Mouse (Mus musculus) forebrain, embryonic 13.5 days (tissue): ENCODE measurements around the gene Tmem221. TPM values are rescaled to one million over a fixed set of nuclear protein-coding genes. Genes with fewer than 3 reads are reported as not detected.

Source experiments
- ATAC-seq: fragments of 200-750 bp; cut with Nextera tagmentation; 2 replicates; pipeline ENCODE4 v1.8.0; 2017
- H3K27ac ChIP-seq: fragments of 300-500 bp; sonication (generic); 2 replicates; pipeline ENCODE4 v1.5.1; 2015; ENCODE audit warnings: inconsistent platforms, mild to moderate bottlenecking, moderate library complexity
- H3K27me3 ChIP-seq: fragments of 300-500 bp; sonication (generic); 2 replicates; pipeline ENCODE4 v1.6.1; 2015; ENCODE audit warnings: mild to moderate bottlenecking, inconsistent platforms
- H3K36me3 ChIP-seq: fragments of 300-500 bp; sonication (generic); 2 replicates; pipeline ENCODE4 v1.6.1; 2015; ENCODE audit warnings: mild to moderate bottlenecking, inconsistent platforms; ENCODE audit not compliant: poor library complexity, severe bottlenecking
- H3K4me1 ChIP-seq: fragments of 300-500 bp; sonication (generic); 2 replicates; pipeline ENCODE4 v1.6.1; 2015; ENCODE audit warnings: inconsistent platforms
- H3K4me2 ChIP-seq: fragments of 300-500 bp; sonication (generic); 2 replicates; pipeline ENCODE4 v1.6.1; 2015; ENCODE audit warnings: inconsistent platforms, mild to moderate bottlenecking, moderate library complexity
- H3K4me3 ChIP-seq: fragments of 300-500 bp; sonication (generic); 2 replicates; pipeline ENCODE4 v1.5.1; 2015; ENCODE audit warnings: mild to moderate bottlenecking, inconsistent platforms
- H3K9ac ChIP-seq: fragments of 300-500 bp; sonication (generic); 2 replicates; pipeline ENCODE4 v1.6.1; 2015; ENCODE audit warnings: mild to moderate bottlenecking, inconsistent platforms
- H3K9me3 ChIP-seq: fragments of 300-500 bp; sonication (generic); replicated peaks from 2 replicates; pipeline ENCODE4 v1.6.1; 2016; ENCODE audit warnings: inconsistent platforms
- WGBS: fragments of 180-500 bp; shearing (Covaris S2); methylation state at CpG from one replicate; pipeline ENCODE4 v1.1.7; 2015; 5-methylcytosine and 5-hydroxymethylcytosine counted together
- polyA plus RNA-seq: library from polyadenylated mRNA; unstranded; fragments of >200 nt; fragmentation: Nextera tagmentation; extraction: Ambion mirVana; gene quantifications from 2 replicates; pipeline ENCODE4 v1.2.1, GENCODE M21; 2015

Gene Tmem221
- polyA plus RNA-seq, 1 experiment from 2014 or later: not detected

GRCm38 (mm10) chr8:71561401-71561800 lies 2.7 kb upstream of the Tmem221 start:
- Histone ChIP-seq H3K36me3 (no peaks in the 10 kb centered on the region), H3K4me2 (no peak overlapping the region), H3K4me1 (peaks cover 20% of the 10 kb centered on the region), H3K27me3 (peaks cover 78% of the 10 kb centered on the region), H3K4me3 (no peak overlapping the region), H3K27ac (no peak overlapping the region), H3K9me3 (no peaks in the 10 kb centered on the region), H3K9ac (no peak overlapping the region)
- 2% methylated on average over 15 of the region's 15 CpGs for WGBS
- ATAC-seq: peak; percentile 50; the same call in 1 of the 2 replicates

- Histone ChIP-seq H3K36me3 (no peaks in the 10 kb centered on the region), H3K4me2 (no peak overlapping the region), H3K4me1 (peaks cover 20% of the 10 kb centered on the region), H3K9ac (no peak overlapping the region), H3K27me3 (peaks cover 83% of the 10 kb centered on the region), H3K4me3 (no peak overlapping the region), H3K27ac (no peak overlapping the region), H3K9me3 (no peaks in the 10 kb centered on the region)
- WGBS: 90% methylated on average over 5 of the region's 5 CpGs
- no peak for ATAC-seq
Measured at GRCm38 (mm10) chr8:71560765-71561164, 2.1 kb upstream of the Tmem221 start.

GRCm38 (mm10) chr8:71560071-71560470 lies 1.4 kb upstream of the Tmem221 start:
- WGBS: 76% methylated on average over 3 of the region's 3 CpGs
- no peak for ATAC-seq
- Histone ChIP-seq H3K9ac (no peak overlapping the region), H3K4me3 (no peak overlapping the region), H3K4me1 (peaks cover 20% of the 10 kb centered on the region), H3K4me2 (no peak overlapping the region), H3K27ac (no peak overlapping the region), H3K9me3 (no peaks in the 10 kb centered on the region), H3K27me3 (peaks cover 86% of the 10 kb centered on the region), H3K36me3 (no peaks in the 10 kb centered on the region)

GRCm38 (mm10) chr8:71558958-71559690 lies 453 bp upstream of the Tmem221 start:
- Histone ChIP-seq H3K4me3 (peak overlapping the region; percentile 28), H3K36me3 (no peaks in the 10 kb centered on the region), H3K9ac (no peak overlapping the region), H3K9me3 (no peaks in the 10 kb centered on the region), H3K27ac (no peak overlapping the region), H3K4me1 (peaks cover 20% of the 10 kb centered on the region), H3K4me2 (peak overlapping the region; percentile 52), H3K27me3 (peaks cover 91% of the 10 kb centered on the region)
- 0 out of 2 replicates have a peak, but pooled peaks have one; percentile 25 for ATAC-seq
- WGBS: 3% methylated on average over 24 of the region's 24 CpGs

GRCm38 (mm10) chr8:71554644-71555043 lies 4.0 kb downstream of the Tmem221 start:
- no peaks in the 10 kb centered on the region for H3K36me3 ChIP-seq
- no peaks in the 10 kb centered on the region for H3K9me3 ChIP-seq
- H3K9ac ChIP-seq: no peak overlapping the region
- 91% methylated on average over 2 of the region's 2 CpGs for WGBS
- H3K27ac ChIP-seq: no peak overlapping the region
- H3K27me3 ChIP-seq: peaks cover 51% of the 10 kb centered on the region
- no peak overlapping the region for H3K4me2 ChIP-seq
- H3K4me1 ChIP-seq: peaks cover 11% of the 10 kb centered on the region
- no peak overlapping the region for H3K4me3 ChIP-seq
- no peak for ATAC-seq

- no peaks in the 10 kb centered on the region for H3K9me3 ChIP-seq
- no peaks in the 10 kb centered on the region for H3K36me3 ChIP-seq
- H3K4me3 ChIP-seq: no peak overlapping the region
- no peak overlapping the region for H3K4me2 ChIP-seq
- 66% methylated on average over 6 of the region's 6 CpGs for WGBS
- peaks cover 9% of the 10 kb centered on the region for H3K4me1 ChIP-seq
- H3K27me3 ChIP-seq: peaks cover 44% of the 10 kb centered on the region
- H3K9ac ChIP-seq: no peak overlapping the region
- H3K27ac ChIP-seq: no peak overlapping the region
- ATAC-seq: no peak
Measured at GRCm38 (mm10) chr8:71554001-71554400, 4.7 kb downstream of the Tmem221 start.

- Histone ChIP-seq H3K36me3 (peaks cover 8% of the 10 kb centered on the region), H3K4me2 (no peak overlapping the region), H3K27me3 (peaks cover 32% of the 10 kb centered on the region), H3K4me1 (no peaks in the 10 kb centered on the region), H3K4me3 (no peak overlapping the region), H3K9me3 (no peaks in the 10 kb centered on the region), H3K27ac (no peak overlapping the region), H3K9ac (no peak overlapping the region)
- no peak for ATAC-seq
- WGBS: 73% methylated on average over 6 of the region's 6 CpGs
Measured at GRCm38 (mm10) chr8:71552770-71553169, 5.9 kb downstream of the Tmem221 start.

- no peak overlapping the region for H3K4me2 ChIP-seq
- WGBS: 75% methylated on average over 7 of the region's 7 CpGs
- H3K4me1 ChIP-seq: no peaks in the 10 kb centered on the region
- H3K9me3 ChIP-seq: no peaks in the 10 kb centered on the region
- H3K36me3 ChIP-seq: peaks cover 27% of the 10 kb centered on the region
- peaks cover 12% of the 10 kb centered on the region for H3K27me3 ChIP-seq
- no peak overlapping the region for H3K4me3 ChIP-seq
- no peak overlapping the region for H3K27ac ChIP-seq
- ATAC-seq: no peak
- no peak overlapping the region for H3K9ac ChIP-seq
Measured at GRCm38 (mm10) chr8:71550754-71551153, 7.9 kb downstream of the Tmem221 start.

GRCm38 (mm10) chr8:71547590-71547989 lies 11.1 kb downstream of the Tmem221 start:
- Histone ChIP-seq H3K27me3 (no peaks in the 10 kb centered on the region), H3K4me2 (no peak overlapping the region), H3K9me3 (no peaks in the 10 kb centered on the region), H3K9ac (no peak overlapping the region), H3K36me3 (peaks cover 35% of the 10 kb centered on the region), H3K27ac (no peak overlapping the region), H3K4me1 (peaks cover 11% of the 10 kb centered on the region), H3K4me3 (no peak overlapping the region)
- WGBS: 86% methylated on average over 7 of the region's 7 CpGs
- no peak for ATAC-seq

- no peak overlapping the region for H3K9ac ChIP-seq
- H3K4me2 ChIP-seq: no peak overlapping the region
- H3K27ac ChIP-seq: no peak overlapping the region
- H3K27me3 ChIP-seq: 0 out of 2 replicates have a peak, but pooled peaks cover under 1% of the 10 kb centered on the region
- H3K4me1 ChIP-seq: peaks cover 11% of the 10 kb centered on the region
- peaks cover 35% of the 10 kb centered on the region for H3K36me3 ChIP-seq
- H3K9me3 ChIP-seq: no peaks in the 10 kb centered on the region
- H3K4me3 ChIP-seq: no peak overlapping the region
- ATAC-seq: no peak
- 95% methylated on average over 11 of the region's 11 CpGs for WGBS
Measured at GRCm38 (mm10) chr8:71545053-71545452, 13.6 kb downstream of the Tmem221 start.

GRCm38 (mm10) chr8:71543755-71544154 lies 14.9 kb downstream of the Tmem221 start:
- 92% methylated on average over 9 of the region's 9 CpGs for WGBS
- peak overlapping the region; percentile 86 for H3K9ac ChIP-seq
- peaks cover 35% of the 10 kb centered on the region for H3K36me3 ChIP-seq
- H3K4me1 ChIP-seq: peaks cover 11% of the 10 kb centered on the region
- no peak for ATAC-seq
- H3K9me3 ChIP-seq: no peaks in the 10 kb centered on the region
- peak overlapping the region; percentile 92 for H3K4me3 ChIP-seq
- peaks cover 4% of the 10 kb centered on the region; the same call in 1 of the 2 replicates for H3K27me3 ChIP-seq
- peak overlapping the region; percentile 89 for H3K4me2 ChIP-seq
- H3K27ac ChIP-seq: no peak overlapping the region

GRCm38 (mm10) chr8:71542632-71543343 lies 15.9 kb downstream of the Tmem221 start, which contains the start of gene Mvb12a:
Mvb12a (plus strand) TSS chr8:71542922.
- peaks cover 11% of the 10 kb centered on the region for H3K4me1 ChIP-seq
- H3K9ac ChIP-seq: peak within 1 kb of the TSS; percentile 86
- under 1% methylated on average over 55 of the region's 55 CpGs for WGBS
- peak within 1 kb of the TSS; percentile 92 for H3K4me3 ChIP-seq
- H3K27me3 ChIP-seq: peaks cover 13% of the 10 kb centered on the region
- H3K27ac ChIP-seq: no peak within 1 kb of the TSS
- H3K36me3 ChIP-seq: peaks cover 27% of the 10 kb centered on the region
- H3K9me3 ChIP-seq: no peaks in the 10 kb centered on the region
- peak within 1 kb of the TSS; percentile 89 for H3K4me2 ChIP-seq
- ATAC-seq: peak; percentile 96
